Mouse (Mus musculus) heart, postnatal 36 days (tissue): Measurements from ENCODE around the gene Exoc6b. TPM values are rescaled to one million over a fixed set of nuclear protein-coding genes. Genes with fewer than 3 reads are reported as not detected.
"Not testable (repeated sequence)": the region's sequence is repeated elsewhere in the genome, so short reads cannot be mapped to it uniquely, and the experiment has no call there.

Experiments
- DNase-seq, 2 experiments: peaks; one replicate each; pipeline ENCODE4 v3.0.0; 2021 to 2022
- intact Hi-C: fragments of 180-260 bp; cut with DNase I; formaldehyde crosslinking; loops from one replicate; pipeline ENCODE4 v1.15.1; 2025
- total RNA-seq, 2 experiments: library from RNA; stranded (reverse); gene quantifications; 2 replicates each; pipeline ENCODE4 v1.2.3; 2021

The Exoc6b gene
- total RNA-seq = 10 to 100 TPM; 20.6 to 21.4 TPM

DNA sequence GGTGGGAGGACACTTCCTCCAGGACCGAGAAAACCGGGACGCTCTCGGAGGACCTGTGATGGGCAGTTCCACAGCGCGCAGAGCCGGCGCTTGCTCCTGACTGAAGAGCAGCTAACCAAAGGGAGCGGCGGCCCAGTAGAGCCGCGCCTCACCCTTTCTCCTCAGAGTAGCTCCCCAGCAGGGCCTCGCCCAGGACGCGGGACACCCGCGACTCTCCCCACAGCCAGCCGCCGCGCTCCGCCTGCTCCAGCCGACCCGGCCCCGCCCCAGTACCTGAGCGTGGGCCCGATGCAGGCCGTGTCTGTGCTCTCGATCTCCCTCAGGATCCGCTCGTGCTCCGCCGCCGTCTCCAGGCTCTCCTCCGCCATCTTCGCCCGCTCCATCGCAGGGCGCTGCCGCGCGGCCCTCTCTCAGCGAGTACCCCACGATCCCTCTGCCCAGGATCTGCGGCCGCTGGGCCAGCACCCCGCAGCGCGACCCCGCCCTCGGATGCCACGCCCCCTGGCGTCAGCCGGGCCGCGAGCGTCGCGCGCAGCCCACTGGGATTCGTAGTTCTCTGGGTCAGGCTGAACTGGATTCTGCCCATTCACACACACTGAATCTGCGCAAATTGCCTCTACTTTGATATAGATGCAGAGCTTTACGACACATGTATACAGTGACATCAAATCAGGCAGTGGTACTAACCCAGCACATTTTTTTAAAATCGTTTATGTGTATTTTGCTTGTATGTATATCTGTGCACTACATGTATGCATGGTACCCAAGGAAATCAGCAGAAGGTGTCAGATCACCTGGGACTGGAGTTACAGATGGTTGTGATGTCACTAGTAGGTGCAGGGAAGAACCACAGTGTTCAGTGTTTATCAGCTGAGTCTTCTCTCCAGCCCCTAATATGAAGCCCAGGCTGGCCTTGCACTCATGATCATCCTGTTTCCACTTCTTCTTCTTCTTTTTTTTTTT is at the start of gene Exoc6b:
Gene Exoc6b, minus strand, starts transcription at position 491 of the 963 bp plus-strand sequence.
- DNase-seq = peak; percentile 92 to 93
- intact Hi-C loops = loop anchor here (2.0 to 10.0 kb wide), 2 partner anchors 33 to 265 kb away; partner anchors contain the start of gene Sfxn5

DNA sequence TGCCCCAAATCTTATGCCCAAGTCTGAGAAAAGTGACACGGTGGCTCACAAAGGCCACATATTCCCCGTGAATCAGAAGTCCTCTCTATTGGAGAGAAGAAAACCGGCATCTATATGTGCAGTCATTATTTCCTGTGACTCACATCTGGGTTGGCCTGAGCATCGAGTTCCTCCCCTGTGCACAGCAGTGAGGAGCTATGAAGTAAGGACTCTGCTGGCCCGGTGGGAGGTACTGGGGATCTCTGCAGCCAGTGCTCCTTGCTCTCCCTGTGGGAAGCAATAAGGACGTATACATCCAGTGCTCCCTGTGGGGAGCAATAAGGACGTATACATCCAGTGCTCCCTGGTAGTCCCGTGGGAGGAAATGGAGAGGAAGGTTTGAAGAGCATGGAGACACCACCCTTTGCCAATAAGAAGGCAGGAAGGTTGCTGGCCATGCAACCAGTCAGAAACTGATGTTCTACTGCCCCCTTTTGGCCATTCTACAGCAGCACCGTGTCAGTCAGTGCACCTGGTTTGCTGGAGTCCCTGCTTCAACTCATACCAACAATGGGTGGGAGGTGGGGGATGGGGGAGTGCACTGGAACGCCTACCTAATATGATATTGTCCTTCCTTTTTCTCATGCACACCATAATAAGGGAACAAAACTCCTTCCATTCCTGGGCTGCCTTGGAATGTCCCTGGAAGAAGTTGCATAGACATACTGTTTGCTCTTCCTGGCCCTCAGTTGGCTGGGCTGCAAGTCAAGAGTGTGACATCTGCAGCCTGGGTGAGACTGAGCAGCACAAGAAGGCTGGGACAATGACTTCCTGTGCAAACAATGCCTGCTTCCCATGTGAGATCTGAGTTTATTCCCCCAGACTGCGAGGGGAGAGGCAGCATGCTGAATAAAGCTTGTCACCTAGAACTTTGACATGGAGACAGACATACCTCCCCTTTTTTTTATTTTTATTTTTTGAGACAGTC is 48.5 kb upstream of the Exoc6b start:
- DNase-seq = peak; percentile 44 to 50
- intact Hi-C loops = loop anchor here (1.0 to 5.0 kb wide), 2 partner anchors 81 to 201 kb away; no protein-coding TSS in a partner anchor

DNA sequence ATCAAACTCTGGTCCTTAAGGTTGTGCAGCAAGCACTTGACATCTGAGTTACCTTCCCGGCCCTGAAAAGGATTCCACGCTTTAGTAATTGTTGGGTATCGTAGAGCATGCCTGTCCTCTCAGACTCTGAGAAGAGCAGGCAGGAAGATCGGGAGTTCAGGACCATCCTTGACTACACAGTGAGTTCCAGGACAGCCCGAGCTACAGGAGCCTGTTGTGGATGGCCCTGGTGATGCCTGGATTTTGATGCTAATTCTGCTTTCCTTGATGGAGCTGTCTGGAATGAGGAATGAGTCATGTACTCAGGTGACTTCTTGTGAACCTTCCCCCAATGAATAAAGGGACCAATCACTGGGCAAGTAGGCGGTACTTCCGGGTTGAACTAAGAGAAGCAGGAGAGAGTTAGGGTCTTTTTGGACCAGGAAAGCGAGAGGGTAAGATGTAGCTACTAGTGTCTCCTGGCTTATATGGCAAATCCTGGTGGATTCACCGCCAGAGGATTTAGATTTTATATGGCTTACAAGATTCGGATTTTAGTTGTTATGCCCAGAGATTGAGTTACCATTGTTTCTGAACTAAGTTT is 35.8 kb upstream of the Exoc6b start:
- DNase-seq = no peak
- intact Hi-C loops = no loop called here

DNA sequence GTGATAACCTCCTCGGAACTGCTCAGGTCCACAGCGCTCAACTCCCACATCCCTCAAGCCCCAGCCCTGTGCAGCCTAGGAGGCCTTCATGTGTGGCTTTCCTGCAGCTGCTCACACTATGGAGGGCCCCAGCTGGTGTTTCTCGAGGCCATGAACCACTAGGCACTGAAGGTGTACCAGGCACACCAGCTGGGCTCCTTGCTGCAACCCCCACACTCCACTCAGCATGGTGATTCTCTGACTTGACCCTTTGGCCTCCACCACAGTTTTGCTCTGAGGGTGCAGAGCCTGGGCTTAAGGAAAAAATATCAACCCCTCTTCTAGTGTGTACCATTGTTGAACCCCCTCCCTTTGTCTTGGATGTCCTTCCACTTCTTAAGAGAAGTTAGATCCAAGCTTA is 34.0 kb upstream of the Exoc6b start:
- DNase-seq = no peak
- intact Hi-C loops = no loop called here

DNA sequence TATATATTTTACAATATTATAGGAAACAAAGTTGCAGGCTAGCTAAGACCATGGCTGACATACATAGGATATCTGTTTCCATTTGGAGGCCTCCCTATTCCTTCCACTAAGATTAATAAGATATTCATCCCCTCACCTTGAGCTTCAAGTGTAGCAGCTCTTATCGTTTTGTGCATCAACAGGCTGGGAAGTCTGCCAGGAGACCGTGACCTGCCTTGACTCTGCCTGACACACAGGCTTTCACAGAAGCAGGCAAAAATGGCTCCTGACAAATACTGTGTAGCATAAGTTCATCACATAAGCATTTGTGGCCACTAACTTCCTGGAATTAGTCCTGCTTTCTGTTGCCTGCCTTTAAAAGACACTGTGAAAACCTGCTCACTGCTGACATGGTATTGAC is 27.1 kb upstream of the Exoc6b start:
- intact Hi-C loops = no loop called here
- DNase-seq = no peak

DNA sequence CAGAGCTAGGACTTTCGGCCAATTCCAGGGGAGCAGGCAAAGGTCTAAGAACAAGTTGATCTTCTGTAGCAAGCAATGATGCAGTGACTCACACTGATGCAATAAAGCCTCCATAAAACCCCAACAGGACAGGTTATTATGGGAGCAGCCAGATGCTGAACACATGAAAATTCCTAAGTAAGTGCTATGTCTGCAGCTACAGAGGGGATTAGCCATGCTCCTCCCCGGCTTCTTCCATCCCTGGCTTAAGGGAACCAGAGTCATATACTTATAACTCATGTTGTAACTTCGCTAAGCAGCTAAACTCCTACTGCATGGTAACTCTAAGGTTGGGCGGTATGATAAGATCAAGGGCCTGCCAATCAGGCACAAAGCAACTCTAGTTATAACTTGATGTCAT is 18.1 kb upstream of the Exoc6b start:
- DNase-seq = no peak
- intact Hi-C loops = no loop called here

DNA sequence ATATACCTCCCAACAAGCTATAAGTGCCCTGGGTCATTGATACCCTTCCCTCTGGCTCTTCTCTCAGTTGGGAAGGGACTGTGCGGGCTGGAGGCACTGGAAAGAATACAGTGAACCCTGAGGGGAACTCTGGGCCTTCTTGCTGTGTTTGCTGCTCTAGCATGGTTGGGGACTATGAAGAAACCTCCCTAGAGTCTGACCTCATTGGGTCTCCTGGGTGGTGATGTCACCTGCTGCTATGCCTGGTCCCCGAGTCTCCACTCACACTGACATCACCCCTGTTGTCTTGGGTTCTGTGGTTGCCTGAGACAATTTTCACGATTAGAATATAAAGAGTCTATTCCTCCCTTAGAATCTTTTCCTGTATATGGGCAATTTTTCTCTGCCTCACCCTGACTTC is 17.3 kb upstream of the Exoc6b start:
- intact Hi-C loops = no loop called here
- DNase-seq = peak in 1 of 2 experiments; percentile 3

DNA sequence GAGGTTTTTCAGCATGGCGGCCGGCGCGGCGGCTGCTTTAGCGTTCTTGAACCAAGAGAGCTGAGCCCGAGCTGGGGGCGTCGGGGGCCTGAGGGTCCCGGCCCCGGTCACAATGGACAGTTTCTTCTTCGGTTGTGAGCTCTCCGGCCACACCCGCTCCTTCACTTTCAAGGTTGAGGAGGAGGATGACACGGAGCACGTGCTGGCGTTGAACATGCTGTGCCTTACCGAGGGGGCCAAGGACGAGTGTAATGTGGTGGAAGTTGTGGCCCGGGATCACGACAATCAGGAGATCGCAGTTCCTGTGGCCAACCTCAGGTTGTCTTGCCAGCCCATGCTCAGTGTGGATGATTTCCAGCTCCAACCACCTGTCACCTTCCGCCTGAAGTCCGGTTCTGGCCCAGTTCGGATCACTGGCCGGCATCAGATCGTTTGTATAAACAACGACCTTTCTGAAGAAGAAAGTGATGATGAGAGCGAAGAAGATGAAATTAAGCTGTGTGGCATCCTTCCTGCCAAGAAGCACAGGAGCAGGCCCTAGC is 6.9 kb upstream of the Exoc6b start:
- intact Hi-C loops, DNase-seq: not testable (repeated sequence)

DNA sequence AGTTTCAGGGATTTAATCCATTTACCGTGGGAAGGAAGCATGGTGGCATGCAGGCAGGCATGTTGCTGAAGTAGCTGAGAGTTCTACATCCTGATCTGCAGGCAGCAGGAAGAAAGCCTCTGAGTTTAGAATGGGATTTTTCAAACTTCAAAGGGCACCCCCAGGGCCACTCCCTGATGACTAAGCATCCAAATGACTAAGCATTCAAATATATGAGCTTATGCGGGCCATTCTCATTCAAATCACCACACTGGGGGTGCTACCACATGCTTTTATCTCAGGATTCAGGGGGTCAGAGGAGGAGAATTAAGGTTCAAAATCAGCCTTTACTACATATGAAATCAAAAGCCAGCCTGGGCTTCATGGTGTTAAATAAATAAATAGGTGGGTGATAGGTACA is 5.7 kb upstream of the Exoc6b start:
- no peak for DNase-seq
- intact Hi-C loops = no loop called here

DNA sequence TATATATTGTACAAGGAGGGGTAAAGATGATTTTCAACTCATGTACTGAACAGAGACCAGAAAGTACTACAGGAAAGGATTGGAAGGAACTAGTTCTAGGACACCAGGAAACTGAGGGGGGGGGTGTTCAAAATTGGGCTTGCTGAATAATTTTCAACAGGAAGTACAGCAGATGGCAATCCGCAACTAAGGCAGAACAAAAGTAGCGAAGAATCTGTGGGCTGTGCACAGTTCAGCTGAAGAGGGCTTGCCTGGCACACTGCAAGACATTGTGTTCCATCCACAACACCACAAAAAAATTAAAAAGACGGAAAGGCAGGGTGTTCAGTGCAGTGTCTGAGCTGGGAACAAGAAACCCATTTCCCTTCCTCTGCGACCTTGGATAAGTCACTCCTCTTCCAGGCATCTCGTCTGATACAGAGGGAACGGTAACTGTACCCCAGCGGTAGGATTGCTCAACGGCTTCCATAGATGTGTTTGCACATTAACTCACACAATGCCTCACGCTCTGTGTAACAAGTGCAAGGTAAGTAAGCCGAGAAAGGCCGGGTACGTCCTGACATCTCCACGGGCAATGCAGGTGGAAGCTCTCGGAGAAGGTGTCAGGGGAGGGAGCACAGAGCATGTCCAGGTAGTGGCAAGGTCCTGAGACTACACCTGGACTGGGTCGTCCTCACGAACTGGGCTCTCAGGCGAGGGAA is 841 bp downstream of the Exoc6b start:
- intact Hi-C loops = loop anchor here (2.0 to 10.0 kb wide), 2 partner anchors 32 to 266 kb away; partner anchors contain the start of gene Sfxn5

DNA sequence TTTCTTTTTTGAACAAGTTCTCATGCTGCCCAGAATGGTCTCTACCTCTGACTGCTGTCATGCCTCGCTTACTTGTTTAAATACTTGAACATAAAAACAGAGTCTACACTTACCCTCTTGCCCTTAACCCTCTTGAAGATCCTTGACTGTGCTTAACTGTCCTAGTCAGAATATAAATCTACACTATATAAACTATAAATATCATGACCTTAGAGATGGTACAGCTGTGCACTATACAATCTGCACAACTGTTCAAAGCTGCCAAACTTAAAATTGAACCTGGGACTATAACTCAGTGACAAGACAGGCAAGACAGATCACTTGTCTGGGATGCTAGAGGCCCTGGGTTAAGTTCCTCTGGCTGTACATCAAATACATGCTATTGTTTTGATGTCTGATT is 11.7 kb downstream of the Exoc6b start:
- intact Hi-C loops = no loop called here
- no peak for DNase-seq

More for the DNA sequence above, 841 bp downstream of the Exoc6b start:
- DNase-seq = no peak

DNA sequence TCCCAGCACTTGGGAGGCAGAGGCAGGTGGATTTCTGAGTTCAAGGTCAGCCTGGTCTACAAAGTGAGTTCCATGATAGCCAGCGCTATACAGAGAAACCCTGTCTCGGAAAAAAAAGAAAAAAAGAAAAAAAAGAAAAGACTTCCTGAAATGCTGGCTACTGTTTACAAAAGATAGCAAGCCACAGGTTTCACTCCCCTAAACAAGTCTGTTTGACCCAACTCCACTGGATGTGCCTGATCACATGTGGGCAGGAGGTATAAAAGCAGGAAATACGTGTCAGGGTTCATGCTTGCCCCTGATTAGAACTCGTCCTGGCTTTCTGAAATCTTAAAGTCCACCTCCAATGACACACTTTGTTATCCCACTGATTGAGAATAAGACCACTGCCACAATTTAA is 18.2 kb downstream of the Exoc6b start:
- no peak for DNase-seq
- intact Hi-C loops = no loop called here

DNA sequence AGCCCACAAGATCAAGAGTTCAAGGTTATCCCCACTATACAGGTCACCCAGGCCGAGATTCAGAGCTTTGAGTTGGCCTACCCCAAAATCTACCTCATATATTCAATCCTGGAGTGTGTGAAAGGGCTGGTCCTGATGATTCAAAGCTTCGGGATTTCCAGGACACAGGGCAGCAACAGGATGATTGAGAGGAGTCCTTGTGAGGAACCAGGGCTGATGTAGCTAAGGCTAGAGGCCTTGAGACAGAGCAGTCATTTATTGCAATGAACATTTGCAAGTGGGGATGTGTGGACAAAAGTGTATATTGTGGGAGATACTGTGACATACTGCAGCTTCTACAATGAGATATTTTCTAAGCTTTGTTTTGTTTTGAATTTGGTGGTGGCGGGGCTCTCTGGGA is 22.8 kb downstream of the Exoc6b start:
- intact Hi-C loops = loop anchor here (10.0 kb wide), 1 partner anchor 358 kb away; no protein-coding TSS in a partner anchor
- DNase-seq = no peak

DNA sequence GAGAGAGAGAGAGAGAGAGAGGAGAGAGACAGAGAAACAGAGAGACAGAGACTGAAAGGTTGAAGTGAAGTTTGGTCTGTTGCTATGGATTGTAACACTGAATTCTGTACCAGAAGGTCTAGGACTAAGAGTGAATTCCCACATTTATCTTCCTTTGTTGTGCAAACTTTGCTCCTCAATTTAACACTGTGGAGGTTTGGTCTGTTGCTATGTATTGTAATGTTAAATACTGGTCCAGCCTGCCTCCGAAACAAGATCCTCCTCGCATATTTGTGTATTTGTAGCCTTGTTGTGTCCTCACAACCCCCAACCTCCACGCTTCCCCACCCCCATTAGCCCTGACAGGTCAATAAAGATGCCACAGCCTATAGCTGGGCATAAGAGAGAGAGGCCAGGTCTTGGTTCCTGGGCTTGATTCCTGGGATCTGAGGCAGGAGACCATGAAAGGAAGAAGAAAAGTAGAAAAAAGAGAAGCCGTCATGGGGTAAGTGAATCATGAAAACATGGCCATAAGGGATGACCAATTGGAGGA is 24.6 kb downstream of the Exoc6b start:
- DNase-seq = no peak
- intact Hi-C loops = loop anchor here (10.0 kb wide), 1 partner anchor 360 kb away; no protein-coding TSS in a partner anchor

DNA sequence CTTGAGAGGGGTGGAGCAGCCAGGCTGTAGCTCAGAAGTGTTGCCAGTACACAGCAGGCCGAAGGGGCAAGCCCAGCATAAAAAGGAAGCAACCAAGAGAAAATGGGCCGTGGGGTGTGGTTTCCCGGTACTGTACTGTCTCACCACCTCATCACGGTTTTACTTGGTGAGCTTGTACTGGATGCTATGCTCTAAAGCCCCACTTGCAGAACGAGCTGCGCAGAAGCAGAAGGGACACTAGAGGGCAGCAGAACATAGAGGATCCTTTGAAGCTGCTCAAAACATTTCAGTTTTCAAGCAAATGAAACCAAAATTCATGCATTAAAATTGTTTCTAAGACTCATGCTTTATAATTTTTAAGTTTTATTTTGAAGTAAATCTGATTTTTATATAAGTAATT is 31.6 kb downstream of the Exoc6b start:
- peak; percentile 58 to 63 for DNase-seq
- intact Hi-C loops = loop anchor here (1.0 to 2.0 kb wide), 2 partner anchors 31 to 81 kb away; partner anchors contain the start of gene Exoc6b

DNA sequence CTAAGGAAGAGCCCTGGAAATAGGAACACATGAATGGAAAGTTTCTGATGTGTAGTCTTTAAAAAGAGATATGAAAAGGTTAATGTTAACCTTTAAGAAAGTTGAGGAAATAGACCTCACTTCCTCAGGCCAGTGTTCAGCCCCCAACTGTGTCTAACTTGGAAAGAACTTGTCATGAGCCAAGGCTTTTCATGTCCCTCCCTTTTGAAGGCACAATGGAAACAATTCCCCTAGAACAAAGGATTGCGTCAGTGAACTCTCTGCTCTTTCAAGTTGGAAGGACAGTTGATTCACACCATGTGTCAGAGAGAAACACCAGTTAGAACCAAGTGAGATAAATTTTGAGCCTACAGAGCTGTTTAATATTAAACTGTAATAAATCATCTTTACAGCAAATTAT is 39.6 kb downstream of the Exoc6b start:
- DNase-seq = no peak
- intact Hi-C loops = no loop called here

DNA sequence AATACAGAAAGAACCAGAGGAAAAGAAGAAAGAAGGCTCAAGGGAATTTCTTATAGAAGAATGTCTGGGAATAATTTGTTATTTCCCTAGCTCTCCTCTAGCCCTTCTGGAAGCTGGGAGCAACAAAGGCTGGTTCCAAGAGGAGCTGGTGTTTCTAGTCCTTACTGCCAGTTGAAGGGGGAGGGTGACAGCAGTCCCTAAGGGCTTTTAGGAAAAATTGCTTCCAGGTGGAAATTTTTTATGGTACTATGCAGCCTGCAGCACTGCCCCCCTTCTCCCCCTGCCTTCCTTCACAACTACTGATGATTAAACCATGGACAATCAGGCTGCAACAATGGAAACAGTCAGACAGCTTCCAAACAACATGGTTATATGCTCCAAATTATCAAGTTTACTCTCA is 44.9 kb downstream of the Exoc6b start:
- intact Hi-C loops = no loop called here
- no peak for DNase-seq

DNA sequence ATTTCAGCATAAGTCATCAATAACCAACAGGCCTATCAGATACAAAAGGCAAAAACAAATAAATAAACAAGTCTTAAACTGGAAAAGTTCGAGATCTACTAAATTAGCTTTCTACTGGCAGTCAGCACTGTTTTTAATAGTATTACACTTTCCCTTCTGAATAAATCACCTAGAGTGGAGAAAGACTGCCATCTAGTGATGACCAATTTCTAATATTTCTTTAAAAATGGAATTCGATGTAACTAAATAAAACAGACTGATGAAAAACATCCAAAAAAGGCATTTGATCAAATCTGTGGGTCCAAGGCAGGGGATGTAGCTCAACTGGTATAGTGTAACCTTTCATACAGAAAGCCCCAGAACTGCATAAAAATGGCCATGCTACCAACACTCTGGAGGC is 52.3 kb downstream of the Exoc6b start:
- DNase-seq = no peak
- intact Hi-C loops = loop anchor here (1.0 to 10.0 kb wide), 2 partner anchors 101 to 922 kb away; no protein-coding TSS in a partner anchor

DNA sequence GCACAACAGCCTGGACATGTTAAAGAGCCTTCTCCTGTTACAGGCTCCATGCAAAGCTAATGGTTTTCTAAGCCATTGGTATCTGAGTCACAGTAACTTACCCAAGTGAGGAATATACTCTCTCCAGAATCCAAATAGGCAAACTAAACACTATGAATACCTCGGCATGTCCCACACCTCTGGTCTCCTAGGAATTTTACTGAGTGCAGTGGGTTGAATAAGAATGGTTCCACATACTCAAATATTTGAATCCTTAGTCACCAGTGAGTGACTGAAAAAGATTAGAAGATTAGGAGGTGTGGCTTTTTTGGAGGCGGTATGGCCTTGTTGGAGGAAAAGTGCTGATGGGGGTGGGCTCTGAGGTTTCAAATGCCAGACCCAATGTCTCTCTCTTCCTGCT is 55.4 kb downstream of the Exoc6b start:
- intact Hi-C loops = loop anchor here (2.0 to 10.0 kb wide), 2 partner anchors 607 to 919 kb away; no protein-coding TSS in a partner anchor
- no peak for DNase-seq
